Mouse (Mus musculus) limb, embryonic 11.5 days (tissue): ENCODE results near the gene Ppip5k1. TPM values are rescaled to one million over a fixed set of nuclear protein-coding genes. Genes with fewer than 3 reads are reported as not detected.

ENCODE experiments used
- ATAC-seq: fragments of 200-750 bp; cut with Nextera tagmentation; 2 replicates; pipeline ENCODE4 v1.8.0; 2017; ENCODE audit warnings: low read depth; ENCODE audit not compliant: insufficient number of reproducible peaks, low FRiP score, low TSS enrichment
- DNase-seq: peaks from one replicate; pipeline ENCODE4 v3.0.0-alpha.2; 2015; ENCODE audit warnings: low spot score
- H3K27ac ChIP-seq: fragments of 300-500 bp; sonication (generic); replicated peaks from 2 replicates; pipeline ENCODE4 v1.5.1; 2014; ENCODE audit warnings: low read depth, mild to moderate bottlenecking, low read length
- H3K27me3 ChIP-seq: fragments of 300-500 bp; sonication (generic); 2 replicates; pipeline ENCODE4 v1.6.1; 2014; ENCODE audit warnings: mild to moderate bottlenecking, low read length, mixed read lengths; ENCODE audit not compliant: control insufficient read depth, insufficient read depth
- H3K36me3 ChIP-seq: fragments of 300-500 bp; sonication (generic); 2 replicates; pipeline ENCODE4 v1.6.1; 2014; ENCODE audit warnings: mild to moderate bottlenecking, low read length, moderate library complexity, mixed read lengths; ENCODE audit not compliant: control insufficient read depth, insufficient read depth
- H3K4me1 ChIP-seq: fragments of 300-500 bp; sonication (generic); 2 replicates; pipeline ENCODE4 v1.6.1; 2014; ENCODE audit warnings: low read length, mixed read lengths; ENCODE audit not compliant: control insufficient read depth, insufficient read depth
- H3K4me2 ChIP-seq: fragments of 300-500 bp; sonication (generic); 2 replicates; pipeline ENCODE4 v1.6.1; 2014; ENCODE audit warnings: low read depth, mild to moderate bottlenecking, moderate library complexity; ENCODE audit not compliant: severe bottlenecking
- H3K4me3 ChIP-seq: fragments of 300-500 bp; sonication (generic); 2 replicates; pipeline ENCODE4 v1.5.1; 2014; ENCODE audit warnings: low read depth, low read length
- H3K9ac ChIP-seq: fragments of 300-500 bp; sonication (generic); 2 replicates; pipeline ENCODE4 v1.6.1; 2014; ENCODE audit warnings: mild to moderate bottlenecking, low read length
- H3K9me3 ChIP-seq: fragments of 300-500 bp; sonication (generic); 2 replicates; pipeline ENCODE4 v1.6.1; 2016; ENCODE audit warnings: low read length; ENCODE audit not compliant: control insufficient read depth
- WGBS: fragments of 180-500 bp; shearing (Covaris S2); extraction: QIAGEN DNeasy Blood & Tissue Kit; methylation state at CpG from one replicate; pipeline ENCODE4 v1.1.7; 2014; 5-methylcytosine and 5-hydroxymethylcytosine counted together
- polyA plus RNA-seq: library from polyadenylated mRNA; unstranded; fragments of >200 nt; fragmentation: Nextera tagmentation; extraction: Ambion mirVana; gene quantifications from 2 replicates; pipeline ENCODE4 v1.2.1, GENCODE M21; 2014

The Ppip5k1 gene
- polyA plus RNA-seq, 1 experiment from 2014 or later = 8.5 TPM

DNA sequence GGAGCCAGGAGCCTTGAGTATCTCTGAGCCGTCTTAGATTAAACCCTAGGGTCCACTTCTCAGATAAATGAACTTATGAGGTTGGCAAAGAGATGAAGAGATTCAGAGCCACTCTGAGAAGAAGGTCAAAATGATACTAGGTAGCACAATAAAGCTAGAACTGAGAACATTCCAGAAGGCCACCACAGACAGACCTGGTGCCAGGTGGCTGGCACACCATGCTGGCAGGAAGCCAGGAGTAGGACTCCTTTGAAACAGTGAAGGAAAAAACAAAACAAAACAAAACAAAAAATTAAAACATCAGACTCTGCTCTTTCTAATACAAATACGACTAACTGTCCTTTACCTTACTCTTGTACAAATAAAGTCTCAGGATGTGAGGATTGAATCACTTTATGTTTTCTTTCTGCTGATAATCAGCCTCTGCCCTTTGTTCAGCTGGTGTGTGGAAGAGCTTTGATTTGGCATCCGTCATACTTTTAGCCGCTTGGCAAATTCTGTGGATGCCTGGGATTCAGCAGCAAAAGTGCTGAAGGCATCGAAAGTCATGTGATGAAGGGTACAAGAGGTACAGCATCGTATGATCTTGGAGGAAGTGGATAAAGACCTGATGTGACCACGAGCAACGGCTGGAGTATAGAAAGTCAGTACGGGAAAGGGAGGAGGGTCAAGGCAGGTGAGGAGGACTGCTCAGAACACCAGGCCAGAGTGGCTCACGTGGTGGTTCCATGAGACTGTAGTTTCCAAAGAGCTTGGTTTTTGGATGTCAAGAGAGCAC, 31.3 kb downstream of the Ppip5k1 start:
- no peak overlapping the region for H3K4me2 ChIP-seq
- ATAC-seq = no peak
- 88% methylated on average over 10 of the region's 10 CpGs for WGBS
- DNase-seq = no peak
- H3K9ac ChIP-seq = no peak overlapping the region
- no peaks in the 10 kb centered on the region for H3K27me3 ChIP-seq
- no peaks in the 10 kb centered on the region for H3K4me1 ChIP-seq
- H3K4me3 ChIP-seq = no peak overlapping the region
- H3K36me3 ChIP-seq = no peaks in the 10 kb centered on the region
- H3K9me3 ChIP-seq = no peaks in the 10 kb centered on the region
- no peak overlapping the region for H3K27ac ChIP-seq

DNA sequence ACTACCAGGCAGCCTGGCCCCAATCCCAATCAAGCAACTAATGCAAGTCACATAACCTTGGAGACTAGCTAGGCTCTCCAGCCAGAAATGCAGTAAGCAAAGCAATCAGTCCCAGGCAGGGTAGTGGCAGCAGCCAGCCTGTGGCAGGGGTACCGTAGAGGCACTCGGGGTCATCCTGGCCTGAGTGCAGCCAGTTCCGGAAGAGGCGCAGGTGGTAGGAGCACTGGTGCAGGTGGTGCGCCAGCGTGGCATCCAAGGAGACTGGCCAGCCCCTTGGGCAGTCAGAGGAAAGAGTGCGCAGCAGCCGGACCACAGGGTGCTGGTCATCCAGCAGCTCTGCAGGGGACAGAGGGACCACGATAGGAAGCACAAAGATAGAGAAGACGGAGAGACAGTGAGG, 32.2 kb downstream of the Ppip5k1 start:
- no peak overlapping the region for H3K4me2 ChIP-seq
- H3K4me3 ChIP-seq = no peak overlapping the region
- no peaks in the 10 kb centered on the region for H3K36me3 ChIP-seq
- no peaks in the 10 kb centered on the region for H3K27me3 ChIP-seq
- H3K27ac ChIP-seq = no peak overlapping the region
- no peak for ATAC-seq
- WGBS = 94% methylated on average over 10 of the region's 10 CpGs
- H3K4me1 ChIP-seq = no peaks in the 10 kb centered on the region
- no peak for DNase-seq
- no peaks in the 10 kb centered on the region for H3K9me3 ChIP-seq
- H3K9ac ChIP-seq = no peak overlapping the region

DNA sequence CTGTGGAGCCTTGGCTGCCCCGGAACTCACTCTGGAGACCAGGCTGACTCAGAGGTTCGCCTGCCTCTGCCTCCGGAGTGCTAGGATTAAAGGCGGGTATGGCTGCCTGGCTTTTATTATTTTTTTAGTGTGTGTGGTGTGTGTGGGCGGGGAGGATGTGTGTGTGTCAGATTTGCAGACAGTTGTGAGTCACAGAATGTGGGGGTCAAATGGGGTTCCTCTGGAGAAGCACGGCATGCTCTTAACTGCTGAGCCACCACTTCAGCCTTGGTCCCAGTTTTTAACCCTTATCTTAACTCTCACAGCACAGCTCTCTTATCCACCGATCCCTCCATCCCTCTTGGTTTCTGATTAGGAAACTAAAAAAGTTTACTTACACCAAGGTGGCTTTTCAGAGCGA, 38.9 kb downstream of the Ppip5k1 start:
- H3K4me1 ChIP-seq = no peaks in the 10 kb centered on the region
- 83% methylated on average over 8 of the region's 8 CpGs for WGBS
- no peak for ATAC-seq

DNA sequence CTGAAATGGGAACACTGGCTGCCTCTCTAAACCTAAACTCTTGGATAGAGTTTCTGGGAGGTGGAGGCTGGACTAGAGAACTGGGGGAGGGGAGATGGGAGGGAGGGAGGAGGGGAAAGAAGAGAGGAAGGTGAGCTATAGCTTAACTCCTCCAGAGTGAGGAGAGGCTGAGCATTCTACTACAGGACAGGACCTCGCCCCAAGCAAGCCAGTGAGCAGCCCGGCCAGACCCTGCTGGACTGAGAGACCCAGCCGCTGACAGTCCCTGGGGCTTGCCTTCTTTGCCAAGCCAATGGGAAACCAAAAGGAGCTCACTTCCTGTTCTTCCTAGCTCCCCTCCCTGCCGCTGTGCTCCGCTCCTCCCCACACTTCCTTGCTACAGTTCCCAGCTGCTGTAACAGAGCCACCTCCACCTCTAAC, 46.2 kb downstream of the Ppip5k1 start:
- Histone ChIP-seq H3K9me3 (no peaks in the 10 kb centered on the region), H3K4me3 (no peak overlapping the region), H3K9ac (no peak overlapping the region), H3K4me2 (peak overlapping the region; percentile 15; the same call in 1 of the 2 replicates), H3K36me3 (no peaks in the 10 kb centered on the region), H3K4me1 (peaks cover 4% of the 10 kb centered on the region; the same call in 1 of the 2 replicates), H3K27me3 (no peaks in the 10 kb centered on the region; the same call in 1 of the 2 replicates), H3K27ac (no peak overlapping the region)
- WGBS = 16% methylated on average over 5 of the region's 5 CpGs
- ATAC-seq (no peak), DNase-seq (peak; percentile 35)

More for the DNA sequence above, 38.9 kb downstream of the Ppip5k1 start:
- DNase-seq = no peak
- no peak overlapping the region for H3K9ac ChIP-seq
- H3K9me3 ChIP-seq = no peaks in the 10 kb centered on the region
- no peak overlapping the region for H3K27ac ChIP-seq
- H3K4me2 ChIP-seq = no peak overlapping the region
- H3K27me3 ChIP-seq = no peaks in the 10 kb centered on the region
- no peak overlapping the region for H3K4me3 ChIP-seq
- no peaks in the 10 kb centered on the region for H3K36me3 ChIP-seq

DNA sequence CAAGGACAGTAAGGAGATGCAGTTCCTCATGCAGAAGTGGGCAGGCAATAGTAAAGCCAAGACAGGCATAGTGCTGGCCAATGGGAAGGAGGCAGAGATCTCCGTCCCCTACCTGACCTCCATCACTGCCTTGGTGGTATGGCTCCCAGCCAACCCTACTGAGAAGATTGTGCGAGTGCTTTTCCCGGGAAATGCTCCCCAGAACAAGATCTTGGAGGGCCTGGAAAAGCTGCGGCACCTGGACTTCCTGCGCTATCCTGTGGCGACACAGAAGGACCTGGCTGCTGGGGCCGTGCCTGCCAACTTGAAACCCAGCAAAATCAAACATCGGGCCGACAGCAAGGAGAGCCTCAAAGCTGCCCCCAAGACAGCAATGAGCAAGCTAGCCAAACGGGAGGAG, 55.2 kb downstream of the Ppip5k1 start:
- Histone ChIP-seq H3K36me3 (peaks cover 2% of the 10 kb centered on the region; the same call in 1 of the 2 replicates), H3K4me1 (peaks cover 22% of the 10 kb centered on the region), H3K9ac (no peak overlapping the region), H3K4me2 (no peak overlapping the region), H3K27ac (no peak overlapping the region), H3K4me3 (no peak overlapping the region), H3K9me3 (no peaks in the 10 kb centered on the region), H3K27me3 (peaks cover 24% of the 10 kb centered on the region)
- 78% methylated on average over 10 of the region's 10 CpGs for WGBS
- DNase-seq (no peak), ATAC-seq (no peak)

DNA sequence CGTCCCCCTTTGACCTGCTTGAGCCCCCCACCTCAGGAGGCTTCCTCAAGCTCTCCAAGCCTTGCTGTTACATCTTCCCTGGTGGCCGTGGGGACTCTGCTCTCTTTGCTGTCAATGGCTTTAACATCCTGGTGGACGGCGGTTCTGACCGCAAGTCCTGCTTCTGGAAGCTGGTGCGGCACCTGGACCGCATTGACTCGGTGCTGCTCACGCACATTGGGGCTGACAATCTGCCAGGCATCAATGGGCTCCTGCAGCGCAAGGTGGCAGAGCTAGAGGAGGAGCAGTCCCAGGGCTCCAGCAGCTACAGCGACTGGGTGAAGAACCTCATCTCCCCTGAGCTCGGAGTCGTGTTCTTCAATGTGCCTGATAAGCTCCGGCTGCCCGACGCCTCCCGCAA, 55.7 kb downstream of the Ppip5k1 start:
- Histone ChIP-seq H3K36me3 (peaks cover 2% of the 10 kb centered on the region; the same call in 1 of the 2 replicates), H3K27ac (no peak overlapping the region), H3K9me3 (no peaks in the 10 kb centered on the region), H3K4me3 (no peak overlapping the region), H3K4me2 (no peak overlapping the region), H3K4me1 (peaks cover 28% of the 10 kb centered on the region), H3K9ac (no peak overlapping the region), H3K27me3 (peaks cover 24% of the 10 kb centered on the region)
- DNase-seq (no peak), ATAC-seq (no peak)
- 80% methylated on average over 17 of the region's 17 CpGs for WGBS

DNA sequence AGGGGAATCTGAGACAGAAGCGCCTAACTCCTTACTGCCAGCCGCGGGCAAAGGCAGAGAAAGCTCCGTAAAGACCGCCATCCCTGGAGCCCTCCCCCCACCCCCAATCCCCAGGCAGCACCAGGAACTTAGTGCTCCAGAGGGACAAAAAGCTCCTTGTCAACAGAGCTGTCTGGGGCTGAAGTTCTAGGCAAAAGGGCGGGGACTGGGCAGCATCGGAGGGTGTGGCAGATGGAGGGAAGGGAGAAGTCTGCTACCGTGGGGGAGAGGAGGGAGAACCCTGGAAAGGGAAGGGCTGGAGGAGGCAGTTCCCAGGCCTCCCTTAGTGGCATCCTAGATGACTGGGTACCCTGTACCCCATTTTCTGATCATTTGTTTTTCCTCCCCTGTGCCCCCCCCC, 57.1 kb downstream of the Ppip5k1 start:
- ATAC-seq (no peak), DNase-seq (peak; percentile 28)
- no peak overlapping the region for H3K9ac ChIP-seq
- no peak overlapping the region for H3K27ac ChIP-seq
- no peaks in the 10 kb centered on the region for H3K9me3 ChIP-seq
- 3% methylated on average over 8 of the region's 8 CpGs for WGBS
- H3K36me3 ChIP-seq = peaks cover 2% of the 10 kb centered on the region; the same call in 1 of the 2 replicates
- peaks cover 34% of the 10 kb centered on the region for H3K4me1 ChIP-seq
- 0 out of 2 replicates have a peak overlapping the region, but pooled peaks have one; percentile 10 for H3K4me2 ChIP-seq
- no peak overlapping the region for H3K4me3 ChIP-seq
- peaks cover 24% of the 10 kb centered on the region for H3K27me3 ChIP-seq

DNA sequence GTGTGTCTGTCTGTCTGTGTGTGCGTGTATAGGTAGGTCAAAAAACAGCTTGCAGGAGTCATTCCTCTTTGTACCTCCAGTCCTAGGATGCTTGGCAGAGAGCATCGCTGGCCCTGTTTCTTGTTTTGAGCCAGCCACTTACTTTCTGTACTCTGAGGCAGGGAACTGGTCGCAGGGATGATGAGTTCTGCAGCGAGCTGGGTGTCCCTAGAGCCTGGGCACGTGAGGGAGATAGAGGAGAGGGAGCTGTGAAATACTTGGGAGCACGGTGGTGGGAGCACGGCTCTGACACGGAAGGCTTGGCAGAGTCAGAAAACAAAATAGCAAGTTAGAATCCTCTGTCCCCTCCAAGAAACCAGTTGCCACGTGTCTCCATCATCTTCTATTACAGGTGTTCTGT, 57.5 kb downstream of the Ppip5k1 start:
- ATAC-seq (no peak), DNase-seq (no peak)
- Histone ChIP-seq H3K4me2 (0 out of 2 replicates have a peak overlapping the region, but pooled peaks have one; percentile 10), H3K27me3 (peaks cover 24% of the 10 kb centered on the region), H3K4me3 (no peak overlapping the region), H3K9ac (no peak overlapping the region), H3K27ac (no peak overlapping the region), H3K4me1 (peaks cover 34% of the 10 kb centered on the region), H3K9me3 (no peaks in the 10 kb centered on the region), H3K36me3 (peaks cover 2% of the 10 kb centered on the region; the same call in 1 of the 2 replicates)
- WGBS = 7% methylated on average over 9 of the region's 9 CpGs
